Mouse (Mus musculus): ENCODE results near the gene 2010111I01Rik.

GRCm38 (mm10) chr13:63039326-63039725 is 74.6 kb downstream of the 2010111I01Rik start:
- no peak for TF ChIP-seq POLR2A (IDR thresholded peaks at IDR 0.05; ENCODE audit: low read depth, low read length)
- no peak for TF ChIP-seq CTCF (conservative IDR thresholded peaks at IDR 0.05; ENCODE audit: insufficient read depth, insufficient read length, low read depth, low read length)

Data from kidney, adult 2 months (tissue).